ENCODE assay signal across 12 mouse cellular contexts in genomic region chr4:133054530-133054929, GRCm38 (mm10). TPM values are rescaled to one million over a fixed set of nuclear protein-coding genes. Genes with fewer than 3 reads are reported as not detected.
DNase-seq lines count a peak whose midpoint lies in the region; ATAC-seq and TF ChIP-seq lines count a peak whose summit lies in the region.
"Had no signal": no experiment of that assay in that cellular context is flagged by ENCODE, and none has a peak within 500 bp of the region (broad histone marks: within the 10 kb centered on the region; RNA-seq: fewer than 3 reads in every experiment).

No protein-coding gene starts in this region.

- H3K36me3 ChIP-seq in hindbrain, embryonic 13.5 days, result peaks cover 20% of the 10 kb centered on the region
- peaks cover under 1% of the 10 kb centered on the region; the same call in 1 of the 2 replicates for H3K36me3 ChIP-seq in hindbrain, embryonic 16.5 days (ENCODE audit: control insufficient read depth, insufficient read depth, low read length)
- peaks cover 78% of the 10 kb centered on the region for H3K36me3 ChIP-seq in megakaryocyte, embryonic 14.5 days (replicated peaks; ENCODE audit: low read length)
- H3K36me3 ChIP-seq in intestine, embryonic 16.5 days (ENCODE audit: control insufficient read depth, insufficient read depth, low read length), result no peaks in the 10 kb centered on the region
- 0 out of 2 replicates have a peak, but pooled peaks cover 2% of the 10 kb centered on the region for H3K36me3 ChIP-seq in stomach, postnatal 0 days (ENCODE audit: control insufficient read depth, insufficient read depth, low read length)

- 0 out of 2 replicates have a peak overlapping the region, but pooled peaks have one; percentile 19 for H3K27ac ChIP-seq in hindbrain, embryonic 13.5 days
- H3K27ac ChIP-seq in hindbrain, embryonic 16.5 days (ENCODE audit: low read depth, low read length), result no peak overlapping the region
- peak overlapping the region; percentile 97; the same call in 1 of the 2 replicates for H3K27ac ChIP-seq in intestine, embryonic 16.5 days (ENCODE audit: low read length)
- peak overlapping the region; percentile 88; the same call in 1 of the 2 replicates for H3K27ac ChIP-seq in stomach, postnatal 0 days (replicated peaks)
- H3K27ac ChIP-seq: macrophage had no signal

- H3K4me1 ChIP-seq in hindbrain, embryonic 13.5 days (replicated peaks), result peaks cover 86% of the 10 kb centered on the region
- H3K4me1 ChIP-seq in hindbrain, embryonic 16.5 days (ENCODE audit: control insufficient read depth, insufficient read depth, low read depth, low read length), result peaks cover 51% of the 10 kb centered on the region
- peaks cover 100% of the 10 kb centered on the region for H3K4me1 ChIP-seq in megakaryocyte, embryonic 14.5 days
- peaks cover 94% of the 10 kb centered on the region for H3K4me1 ChIP-seq in intestine, embryonic 16.5 days (ENCODE audit: control insufficient read depth, insufficient read depth, low read length)
- H3K4me1 ChIP-seq in stomach, postnatal 0 days (replicated peaks; ENCODE audit: control insufficient read depth, insufficient read depth), result peaks cover 33% of the 10 kb centered on the region

- no peak for TF ChIP-seq CTCF in stomach, postnatal 0 days (IDR thresholded peaks at IDR 0.05; ENCODE audit: low read depth)

- no peaks in the 10 kb centered on the region for H3K27me3 ChIP-seq in hindbrain, embryonic 13.5 days
- H3K27me3 ChIP-seq in hindbrain, embryonic 16.5 days (replicated peaks; ENCODE audit: control insufficient read depth, insufficient read depth, low read length), result no peaks in the 10 kb centered on the region
- no peaks in the 10 kb centered on the region for H3K27me3 ChIP-seq in megakaryocyte, embryonic 14.5 days (replicated peaks)
- H3K27me3 ChIP-seq in intestine, embryonic 16.5 days (replicated peaks; ENCODE audit: control insufficient read depth, insufficient read depth, low read length), result no peaks in the 10 kb centered on the region
- H3K27me3 ChIP-seq in stomach, postnatal 0 days (ENCODE audit: control insufficient read depth, insufficient read depth, low read length), result no peaks in the 10 kb centered on the region
- H3K27me3 ChIP-seq: Patski had no signal

- DNase-seq in stomach, postnatal 0 days (ENCODE audit: low spot score), result no peak
- DNase-seq: cerebellum, adult 8-10 months; gastrocnemius, postnatal 36 days had no signal

- TF ChIP-seq EP300 in stomach, postnatal 0 days (optimal IDR thresholded peaks at IDR 0.05), result no peak

- H3K4me3 ChIP-seq in hindbrain, embryonic 13.5 days, result no peak overlapping the region
- H3K4me3 ChIP-seq in hindbrain, embryonic 16.5 days (ENCODE audit: low read length), result no peak overlapping the region
- peak overlapping the region; percentile 51 for H3K4me3 ChIP-seq in megakaryocyte, embryonic 14.5 days (replicated peaks)
- no peak overlapping the region for H3K4me3 ChIP-seq in intestine, embryonic 16.5 days (ENCODE audit: low read length)
- H3K4me3 ChIP-seq in stomach, postnatal 0 days (ENCODE audit: low read depth, low read length), result no peak overlapping the region

- WGBS in hindbrain, embryonic 13.5 days, result 83% methylated on average over 6 of the region's 6 CpGs
- WGBS in hindbrain, embryonic 16.5 days, result 84% methylated on average over 6 of the region's 6 CpGs
- WGBS in intestine, embryonic 16.5 days, result 73% methylated on average over 6 of the region's 6 CpGs
- 70% methylated on average over 6 of the region's 6 CpGs for WGBS in stomach, postnatal 0 days

- no peak overlapping the region for H3K9ac ChIP-seq in hindbrain, embryonic 13.5 days
- no peak overlapping the region for H3K9ac ChIP-seq in hindbrain, embryonic 16.5 days (ENCODE audit: low read depth, low read length)
- 0 out of 2 replicates have a peak overlapping the region, but pooled peaks have one; percentile 44 for H3K9ac ChIP-seq in intestine, embryonic 16.5 days (ENCODE audit: low read depth, low read length)
- no peak overlapping the region for H3K9ac ChIP-seq in stomach, postnatal 0 days (ENCODE audit: low read length)

- H3K9me3 ChIP-seq in hindbrain, embryonic 13.5 days, result no peaks in the 10 kb centered on the region
- H3K9me3 ChIP-seq in hindbrain, embryonic 16.5 days (ENCODE audit: control insufficient read depth, low read length), result no peaks in the 10 kb centered on the region
- no peaks in the 10 kb centered on the region for H3K9me3 ChIP-seq in megakaryocyte, embryonic 14.5 days
- H3K9me3 ChIP-seq in intestine, embryonic 16.5 days (ENCODE audit: control insufficient read depth, low read length), result no peaks in the 10 kb centered on the region
- no peaks in the 10 kb centered on the region for H3K9me3 ChIP-seq in stomach, postnatal 0 days (ENCODE audit: control insufficient read depth, low read length)

- no peak for ATAC-seq in hindbrain, embryonic 13.5 days (ENCODE audit: low FRiP score)
- ATAC-seq in hindbrain, embryonic 16.5 days, result no peak
- no peak for ATAC-seq in megakaryocyte, adult 5-6 weeks (ENCODE audit: poor library complexity, severe bottlenecking)
- ATAC-seq in intestine, embryonic 16.5 days, result no peak
- no peak for ATAC-seq in stomach, postnatal 0 days (ENCODE audit: low FRiP score, low TSS enrichment)
- no peak for ATAC-seq in inflammation-experienced regulatory T-cells, adult 6 months
- ATAC-seq: Patski had no signal

- no peak overlapping the region for H3K4me2 ChIP-seq in hindbrain, embryonic 13.5 days
- H3K4me2 ChIP-seq in hindbrain, embryonic 16.5 days (ENCODE audit: low read length), result no peak overlapping the region
- no peak overlapping the region for H3K4me2 ChIP-seq in intestine, embryonic 16.5 days (ENCODE audit: low read depth, low read length)
- no peak overlapping the region for H3K4me2 ChIP-seq in stomach, postnatal 0 days (replicated peaks; ENCODE audit: low read depth)
- H3K4me2 ChIP-seq: liver, embryonic 11.5 days had no signal

RNA-seq across cellular contexts. Expression of gene Ahdc1, which starts 43.5 kb away (rescaled TPM):
- polyA plus RNA-seq in hindbrain, embryonic 13.5 days (2015; fragmentation: Nextera tagmentation; extraction: Ambion mirVana), result 11.0 and 12.5 TPM in 2 replicates
- polyA plus RNA-seq in hindbrain, embryonic 16.5 days (2015; fragmentation: Nextera tagmentation; extraction: Ambion mirVana), result 10.4 and 11.6 TPM in 2 replicates
- 42.4 and 114 TPM in 2 replicates for polyA plus RNA-seq in megakaryocyte, embryonic 14.5 days (2012; ENCODE audit: insufficient read depth, low replicate concordance)
- total RNA-seq in megakaryocyte, adult 5-6 weeks (2015), result 3.0 and 4.4 TPM in 2 replicates
- 0.77 and 3.6 TPM in 2 replicates for total RNA-seq in megakaryocyte, adult 5-6 weeks (2017)
- 5.3 and 5.7 TPM in 2 replicates for polyA plus RNA-seq in intestine, embryonic 16.5 days (2015; fragmentation: Nextera tagmentation; extraction: Ambion mirVana)
- polyA plus RNA-seq in stomach, postnatal 0 days (2015; fragmentation: Nextera tagmentation; extraction: Ambion mirVana), result 2.8 and 3.2 TPM in 2 replicates
- 1 to 10 TPM; 1.6 to 2.4 (median 2.4) TPM for polyA plus RNA-seq in inflammation-experienced regulatory T-cells, adult 6 months (2017; shearing (Covaris generic))
